Mouse (Mus musculus) 3T3-L1 (cell line): ENCODE data around the gene Gnaz.

ENCODE experiments used
- DNase-seq: peaks from one replicate; pipeline ENCODE4 v3.0.0-alpha.2; 2015; ENCODE audit warnings: low read depth, low spot score

Gnaz gene

DNA sequence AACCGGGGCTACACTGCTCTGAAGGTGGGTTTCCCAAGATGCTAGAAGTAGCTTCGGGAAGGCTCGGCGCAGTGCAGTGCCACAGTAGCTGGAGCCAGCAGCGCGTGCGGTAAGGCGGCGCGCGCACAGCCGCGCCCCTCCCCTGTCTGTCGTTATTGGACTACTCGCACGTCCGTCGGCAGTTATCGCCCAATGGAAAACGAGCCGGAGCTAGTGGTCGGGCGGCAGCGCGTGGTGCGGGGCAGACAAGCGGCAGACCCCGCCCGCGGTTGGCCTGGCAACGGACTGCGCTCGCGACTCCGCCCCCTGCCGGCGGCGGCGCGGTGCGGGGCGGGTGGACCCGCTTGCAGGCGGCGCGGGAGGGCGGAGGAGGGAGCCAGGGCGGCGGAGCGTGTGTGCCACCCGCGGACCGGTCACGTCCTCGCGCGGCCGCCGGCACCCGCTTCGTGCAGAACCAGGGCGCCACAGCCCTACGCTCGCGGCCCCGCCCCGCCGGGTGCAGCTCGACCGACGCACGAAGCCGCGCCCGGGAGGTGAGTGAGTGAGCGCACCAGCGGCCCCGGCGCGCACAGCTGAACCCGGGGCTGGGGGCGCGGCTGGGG, at the start of gene Gnaz:
Gene Gnaz, plus strand, starts transcription at position 328 of the 602 bp plus-strand sequence.
- peak; percentile 65 for DNase-seq

DNA sequence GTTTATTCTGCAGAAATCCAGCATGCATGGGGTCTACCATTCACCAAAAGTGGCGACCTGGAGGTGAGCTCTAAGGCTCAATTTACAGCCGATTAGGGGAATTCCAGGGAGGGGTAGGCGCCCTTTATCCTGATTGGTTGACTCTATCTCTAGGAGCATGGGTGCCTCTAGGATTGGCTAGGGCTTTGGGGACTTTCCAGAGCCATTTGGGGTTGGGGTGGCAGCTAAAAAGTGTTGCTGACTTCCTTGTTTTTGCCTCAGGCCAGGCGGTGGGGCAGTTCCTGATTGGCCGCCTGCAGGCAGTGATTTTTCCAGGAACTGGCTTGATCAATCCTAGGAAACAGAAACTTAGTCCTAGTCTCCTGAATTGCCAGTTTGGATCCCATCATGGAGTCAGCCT, 47.7 kb upstream of the Gnaz start:
- peak; percentile 9 for DNase-seq

DNA sequence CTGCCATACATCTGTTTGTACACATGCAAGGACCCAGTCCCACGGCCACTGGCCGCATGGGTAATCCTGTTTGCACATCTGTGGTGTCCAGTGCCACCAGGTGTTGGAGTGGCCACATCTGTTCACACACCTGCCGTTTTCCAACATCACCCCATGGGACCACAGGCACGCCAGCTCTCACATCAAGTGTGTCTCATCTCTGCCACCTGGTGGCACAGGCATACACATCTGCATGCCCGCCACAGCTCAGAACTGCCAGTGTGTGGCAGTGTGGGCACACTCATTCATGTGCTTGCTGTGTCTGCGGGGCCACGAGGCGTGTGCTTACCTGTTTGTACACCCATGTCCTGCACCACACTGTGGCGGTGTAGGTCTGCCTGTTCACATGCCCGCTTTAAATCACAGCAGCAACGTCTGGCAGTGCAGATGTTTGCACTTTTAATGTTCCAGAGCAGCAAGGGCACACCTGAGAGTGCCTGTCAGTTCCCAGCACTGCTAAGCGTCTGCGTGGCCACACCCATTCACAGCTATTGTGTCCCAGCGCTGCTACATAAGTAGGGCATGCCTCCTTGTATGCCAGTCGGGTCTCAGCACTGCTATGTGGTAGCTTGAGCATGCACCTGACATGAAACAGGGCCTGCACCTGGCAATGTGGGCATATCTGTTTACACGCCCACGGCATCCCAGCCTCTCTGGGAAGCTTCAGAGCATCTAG, 46.0 kb upstream of the Gnaz start:
- DNase-seq: peak; percentile 63

DNA sequence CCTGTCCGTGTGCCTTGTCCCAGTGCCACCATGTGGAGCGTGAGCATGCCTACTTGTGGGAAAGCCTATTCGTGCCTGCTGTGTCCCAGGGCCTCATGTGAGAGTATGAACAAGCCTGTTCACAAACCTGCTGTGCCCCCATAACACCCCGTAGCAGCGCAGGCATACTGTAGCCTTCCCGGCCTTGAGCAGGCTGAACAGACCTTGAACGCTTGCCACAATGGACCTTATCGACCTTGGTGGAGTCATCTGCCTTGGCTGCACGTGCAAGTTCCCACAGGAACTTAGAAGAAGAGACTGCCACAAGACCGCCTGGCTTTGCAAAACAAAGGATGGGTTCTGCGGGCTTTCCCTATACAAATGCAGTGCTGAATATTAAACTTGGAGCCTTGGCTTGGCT, 45.4 kb upstream of the Gnaz start:
- DNase-seq: no peak

DNA sequence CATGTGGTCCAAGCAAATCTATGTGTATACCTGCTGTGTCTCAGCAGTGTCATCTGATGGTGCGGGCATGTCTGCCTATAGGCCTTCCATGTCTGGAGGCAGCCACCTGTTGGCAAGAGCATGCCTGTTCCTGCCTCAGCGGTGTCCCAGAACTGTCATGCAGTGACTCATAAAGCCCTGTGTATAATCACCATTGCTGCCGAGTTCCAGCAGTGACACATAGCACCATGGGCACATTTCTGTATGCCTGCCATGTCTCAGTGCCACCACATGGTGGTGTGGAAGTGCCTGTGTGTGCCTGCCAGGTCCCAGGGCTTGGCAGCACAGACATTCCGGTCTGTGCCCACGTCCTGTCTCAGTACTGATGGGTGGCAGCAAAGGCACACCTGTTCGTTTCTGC, 44.2 kb upstream of the Gnaz start:
- DNase-seq: peak; percentile 35

DNA sequence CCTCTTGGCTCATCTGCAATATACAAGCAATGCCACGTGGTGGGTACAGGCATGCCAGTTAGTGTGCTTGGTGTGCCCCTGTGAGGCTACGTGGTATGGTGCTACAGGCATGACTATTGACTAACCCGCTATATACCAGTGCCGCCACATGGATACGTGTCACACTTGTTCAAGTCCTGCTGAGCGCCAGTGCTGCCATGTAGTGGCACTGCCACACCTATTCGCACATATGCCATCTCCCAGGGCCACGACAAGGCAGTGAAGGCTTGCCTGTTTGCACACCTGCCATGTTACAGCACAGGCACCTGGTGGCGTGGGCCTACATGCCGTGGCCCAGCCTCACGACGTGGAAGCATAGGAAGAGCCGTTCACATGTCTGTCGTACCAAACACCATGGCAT, 42.7 kb upstream of the Gnaz start:
- DNase-seq: no peak

DNA sequence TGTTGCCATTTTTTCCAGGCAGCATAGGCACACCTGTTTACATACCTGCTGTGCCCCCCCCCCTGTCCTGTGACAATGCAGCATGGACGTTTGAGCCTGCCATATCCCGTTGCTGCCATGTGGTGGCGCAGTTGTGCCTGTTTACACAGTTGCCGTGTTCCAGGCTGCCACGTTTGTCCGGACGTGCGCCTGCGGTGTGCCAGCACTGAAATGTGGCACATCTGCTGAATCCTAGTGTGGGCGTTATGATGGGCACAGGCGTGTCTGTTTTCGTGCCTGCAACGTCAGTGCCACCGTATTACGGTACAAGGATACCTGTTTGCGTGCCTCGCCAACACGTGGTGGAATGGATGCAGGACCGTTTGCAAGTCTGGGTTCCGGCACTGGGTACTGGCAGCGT, 41.7 kb upstream of the Gnaz start:
- DNase-seq: no peak

DNA sequence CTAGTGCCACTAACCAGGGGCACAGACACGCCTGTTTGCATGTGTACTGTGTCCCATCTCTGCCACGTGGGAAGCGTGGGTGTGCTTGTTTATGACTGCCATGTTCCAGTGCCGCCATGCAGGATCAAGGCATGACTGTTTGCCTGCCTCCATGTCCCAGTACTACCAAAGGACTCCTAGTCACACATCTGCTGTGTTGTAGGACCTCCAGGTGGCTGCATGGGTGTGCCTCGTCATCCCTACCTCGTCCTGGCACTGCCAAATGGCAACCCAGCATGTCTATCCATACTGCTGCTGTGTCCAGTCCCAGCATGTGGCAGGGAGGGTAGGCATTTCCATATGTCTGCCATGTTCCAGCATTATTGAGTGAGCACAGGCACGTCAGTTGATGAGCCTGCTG, 38.7 kb upstream of the Gnaz start:
- no peak for DNase-seq

DNA sequence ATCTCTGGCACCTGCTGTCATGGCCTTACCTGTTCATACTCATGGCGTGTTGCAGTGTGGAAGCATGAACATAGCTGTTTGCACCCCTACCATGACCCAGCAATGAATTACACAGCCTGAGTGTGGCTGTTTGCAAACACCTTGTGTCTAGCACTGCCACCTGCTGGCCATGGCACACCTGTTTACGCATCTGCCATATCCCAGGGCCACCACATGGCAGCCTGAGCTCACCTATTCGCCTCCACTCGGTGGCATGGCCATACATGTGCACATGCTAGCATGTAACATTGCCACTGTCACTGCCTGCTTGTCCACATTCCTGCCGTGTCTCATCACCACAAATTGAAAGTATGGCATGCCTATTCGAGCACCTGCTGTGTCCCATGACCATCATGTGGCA, 37.4 kb upstream of the Gnaz start:
- DNase-seq: peak; percentile 10

DNA sequence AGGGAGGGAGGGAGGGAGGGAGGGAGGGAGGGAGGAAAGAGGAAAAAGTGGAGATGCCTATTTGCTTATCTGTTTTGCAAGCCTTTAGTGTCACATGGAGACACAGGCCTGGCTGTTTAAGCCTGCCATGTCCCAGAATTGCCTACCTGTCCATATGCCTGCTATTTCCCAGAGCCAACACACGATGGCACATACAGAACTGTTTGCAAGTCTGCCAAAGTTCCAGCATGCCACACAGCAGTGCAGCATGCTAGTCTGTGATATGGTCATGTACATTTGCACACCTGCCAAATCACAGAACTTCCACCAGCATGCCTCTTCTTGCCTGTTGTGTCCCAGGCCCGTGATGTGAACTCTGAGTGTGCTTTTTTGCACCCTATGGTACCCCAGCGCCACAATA, 36.4 kb upstream of the Gnaz start:
- no peak for DNase-seq

DNA sequence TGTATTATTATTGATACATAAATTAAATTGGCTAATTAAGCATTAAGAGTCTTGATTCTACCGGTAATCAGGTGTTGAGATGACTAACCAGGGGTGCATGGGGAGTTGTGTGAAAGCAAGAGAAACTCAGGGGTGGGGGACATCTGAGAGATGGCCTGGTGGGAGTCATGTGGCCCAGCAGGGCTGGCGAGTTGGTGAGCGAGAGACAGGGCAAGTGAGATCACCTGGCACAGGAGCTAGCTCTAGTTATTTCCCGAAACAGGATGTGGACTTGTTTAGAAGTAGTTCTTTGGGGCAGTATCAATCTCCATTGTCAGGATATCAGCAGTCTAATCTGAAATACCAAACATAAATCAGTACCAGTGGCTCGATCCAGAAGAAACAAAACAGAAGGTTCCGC, 35.3 kb upstream of the Gnaz start:
- DNase-seq: no peak

DNA sequence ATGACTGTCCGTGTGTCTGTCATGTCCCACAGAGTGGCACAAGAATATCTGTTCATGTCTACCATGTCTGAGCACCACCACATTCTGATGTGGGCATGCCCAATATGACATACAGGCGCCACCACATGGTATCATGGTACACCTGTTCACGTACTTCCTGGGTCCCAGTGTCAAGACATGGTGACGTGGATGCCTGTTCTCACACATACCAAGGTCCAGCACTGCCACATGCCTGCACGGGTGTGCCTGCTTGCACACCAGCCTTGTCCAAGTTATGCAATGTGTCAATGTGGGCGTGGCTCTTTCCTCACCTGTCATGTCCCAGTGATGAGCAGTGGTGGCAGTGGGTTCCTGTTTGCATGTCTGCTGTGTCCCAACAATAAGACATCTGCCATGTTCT, 34.5 kb upstream of the Gnaz start:
- no peak for DNase-seq

DNA sequence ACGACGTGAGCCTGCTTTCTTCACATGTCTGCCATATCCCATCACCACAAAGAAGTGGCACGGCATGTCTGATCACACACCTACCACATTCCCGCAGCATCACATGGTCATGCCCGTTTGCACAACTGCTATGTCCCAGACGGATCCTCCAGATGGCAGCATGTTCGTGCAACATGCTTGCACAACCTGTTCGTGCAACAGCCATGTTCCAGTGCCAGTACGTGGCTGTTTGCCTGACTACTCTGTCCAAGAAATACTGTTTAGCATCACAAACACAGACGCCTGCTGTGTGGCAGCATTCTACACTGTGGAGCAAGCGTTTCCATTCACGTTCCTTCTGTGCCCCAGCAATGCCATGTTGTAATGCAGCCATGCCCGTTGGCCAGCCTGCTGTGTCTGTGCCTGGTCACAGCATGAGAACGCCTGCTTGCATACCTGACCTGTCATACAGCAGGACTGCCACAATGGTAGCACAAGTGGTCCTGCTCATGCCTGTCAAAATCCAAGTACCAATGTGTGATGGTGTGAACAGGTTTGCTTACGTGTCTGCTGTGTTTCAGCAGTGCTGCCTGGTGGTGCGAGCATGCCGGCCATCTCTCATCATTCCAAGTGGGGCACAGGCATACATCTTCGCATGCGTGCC, 33.3 kb upstream of the Gnaz start:
- no peak for DNase-seq

DNA sequence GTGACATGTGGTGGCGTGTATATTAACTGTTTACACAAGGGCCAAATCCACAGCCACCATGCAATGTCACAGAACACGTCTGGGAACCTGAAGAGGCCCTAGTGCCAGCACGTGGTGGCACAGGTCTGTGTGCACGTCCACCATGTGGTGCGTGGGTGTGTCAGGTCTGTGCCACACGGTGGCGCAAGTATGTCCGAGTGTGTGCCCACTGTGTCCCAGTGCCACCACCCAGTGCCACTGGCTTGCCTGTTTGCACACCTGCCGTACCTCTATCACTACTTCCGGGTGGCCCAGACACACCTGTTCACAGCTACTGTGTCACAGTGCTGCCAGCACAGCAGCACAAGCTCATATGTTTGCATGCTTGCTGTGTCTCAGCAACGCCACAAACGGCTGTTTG, 32.5 kb upstream of the Gnaz start:
- DNase-seq: no peak

DNA sequence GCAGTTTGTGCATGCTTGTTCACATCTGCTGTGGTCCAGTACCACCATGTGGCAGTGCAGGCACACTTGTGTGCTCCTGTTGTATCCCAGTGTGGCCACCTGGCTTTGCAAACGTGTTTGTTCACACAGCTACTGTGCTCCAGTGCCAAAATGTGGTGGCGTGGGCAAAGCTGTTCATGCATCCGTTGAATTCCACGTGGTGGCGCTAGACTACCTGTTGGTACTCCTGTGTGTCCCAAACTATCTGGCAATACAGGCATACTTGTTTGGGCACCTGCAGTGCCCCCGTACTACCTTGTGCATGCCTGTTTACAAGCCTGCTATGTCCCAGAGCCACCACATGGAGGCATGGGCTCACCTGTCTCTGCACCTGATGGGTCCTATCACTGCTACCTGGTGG, 32.0 kb upstream of the Gnaz start:
- peak; percentile 19 for DNase-seq

DNA sequence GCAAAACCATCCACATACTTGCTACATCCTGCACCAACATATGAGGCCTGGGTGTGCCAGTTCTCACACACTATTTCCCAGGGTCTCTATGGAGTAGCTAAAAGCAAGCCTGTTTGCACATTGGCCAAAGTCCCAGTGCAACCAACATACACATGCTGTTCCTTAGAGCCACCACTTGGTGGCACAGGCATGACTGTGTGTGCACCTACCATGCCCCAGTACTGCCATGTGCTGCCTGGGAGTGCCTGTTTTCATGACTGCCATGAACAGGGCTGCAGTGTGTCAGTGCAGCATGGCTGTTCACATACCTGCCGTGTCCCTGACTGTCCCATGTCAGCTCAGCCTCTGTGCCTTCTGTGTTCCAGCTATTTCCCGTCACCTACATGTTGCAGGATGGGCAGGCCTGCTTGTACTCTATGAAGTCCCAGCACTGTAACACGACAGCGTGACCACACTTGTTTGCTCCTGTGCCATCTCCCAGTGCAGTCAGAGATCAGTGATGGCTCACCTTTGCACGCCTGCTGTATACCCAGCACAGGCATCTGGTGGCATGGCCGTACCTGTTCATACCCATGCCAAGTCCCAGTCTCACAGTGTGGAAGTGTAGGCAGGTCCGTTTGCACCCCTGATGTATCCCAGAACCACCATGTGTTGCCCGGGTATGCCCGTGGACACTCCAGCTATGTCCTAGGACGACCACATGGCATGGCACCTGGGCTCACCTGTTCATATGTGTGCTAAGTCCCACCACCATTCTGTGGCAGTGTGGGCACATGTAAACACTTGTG, 29.8 kb upstream of the Gnaz start:
- peak; percentile 65 for DNase-seq

DNA sequence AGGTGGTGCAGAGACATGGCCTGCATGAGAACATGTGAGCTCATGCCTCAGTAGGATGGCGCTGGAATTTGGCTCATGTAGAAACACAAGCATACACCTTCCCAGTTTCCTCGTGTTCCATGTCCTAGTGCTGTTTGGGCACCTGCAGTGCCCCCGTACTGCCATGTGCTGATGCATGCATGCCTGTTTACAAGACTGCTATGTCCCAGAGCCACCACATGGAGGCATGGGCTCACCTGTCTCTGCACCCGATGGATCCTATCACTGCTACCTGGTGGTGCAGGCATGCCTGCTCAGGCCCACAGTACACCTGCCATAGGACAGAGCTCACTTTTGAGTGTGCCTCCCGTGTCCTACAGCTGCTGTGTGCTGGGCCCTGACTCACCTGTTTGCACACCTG, 28.6 kb upstream of the Gnaz start:
- no peak for DNase-seq

DNA sequence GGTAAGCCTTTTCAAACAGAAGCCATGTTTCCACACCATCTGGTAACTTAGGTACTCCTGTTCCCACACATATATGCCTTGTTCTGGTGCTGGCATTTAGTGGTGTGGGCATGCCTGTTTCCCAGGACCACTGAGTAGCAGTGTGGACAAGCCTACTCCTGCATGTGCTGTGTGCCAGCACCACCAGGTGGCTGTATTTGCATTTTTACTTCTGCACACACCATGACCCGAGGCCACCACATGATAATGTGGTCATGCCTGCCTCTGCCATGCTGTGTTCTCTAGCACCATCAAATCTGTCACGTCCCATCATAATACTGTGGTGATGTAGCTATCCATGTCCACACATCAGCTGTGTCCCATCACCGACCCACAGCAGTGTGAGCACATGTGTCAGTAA, 27.7 kb upstream of the Gnaz start:
- peak; percentile 19 for DNase-seq

DNA sequence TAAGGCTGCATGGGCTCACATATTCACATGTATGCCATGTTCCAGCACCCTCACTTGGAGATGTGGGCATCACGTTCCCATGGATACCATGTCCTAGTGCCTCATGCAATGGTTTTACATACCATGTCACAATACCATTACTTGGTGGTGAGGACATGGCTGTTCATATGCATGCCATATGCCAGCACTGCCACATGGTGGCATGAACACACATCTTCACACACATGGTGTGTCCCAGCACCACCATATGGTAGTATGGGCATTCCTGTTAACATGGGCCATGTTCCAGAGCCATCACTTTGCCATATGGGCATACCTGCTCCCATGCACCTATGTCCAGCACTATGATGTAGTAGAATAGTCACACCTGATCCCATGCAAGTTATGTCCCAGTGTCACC, 26.2 kb upstream of the Gnaz start:
- DNase-seq: no peak

DNA sequence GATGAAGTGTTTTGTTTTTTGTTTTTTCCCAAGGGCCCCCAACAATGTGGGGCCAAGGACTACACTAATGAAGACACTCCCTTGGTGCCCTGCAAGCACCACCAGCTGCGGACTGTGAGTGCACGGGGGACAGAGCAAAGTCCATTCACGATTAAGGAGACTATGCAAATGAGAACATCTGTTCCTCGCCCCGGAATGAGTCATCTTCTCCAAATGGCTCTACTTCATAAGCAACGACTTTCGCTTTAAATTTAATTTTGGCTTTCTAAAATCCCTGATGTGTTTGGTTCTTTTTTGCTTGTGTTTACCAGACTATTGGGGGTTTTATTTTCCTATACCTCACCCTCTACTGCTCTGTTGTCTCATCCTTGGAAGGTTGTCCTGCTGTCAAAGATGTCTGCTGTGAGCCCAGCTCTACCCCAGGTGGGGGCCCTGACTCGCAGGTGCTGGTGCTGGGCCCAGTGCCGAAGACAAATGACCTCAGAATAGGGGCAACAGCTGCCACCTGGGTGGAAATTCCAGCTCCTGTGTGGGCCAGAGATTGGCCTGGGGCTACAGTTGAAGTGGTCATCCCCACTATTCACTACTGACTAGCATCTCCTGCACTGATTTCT, 14.0 kb upstream of the Gnaz start:
- DNase-seq: no peak

DNA sequence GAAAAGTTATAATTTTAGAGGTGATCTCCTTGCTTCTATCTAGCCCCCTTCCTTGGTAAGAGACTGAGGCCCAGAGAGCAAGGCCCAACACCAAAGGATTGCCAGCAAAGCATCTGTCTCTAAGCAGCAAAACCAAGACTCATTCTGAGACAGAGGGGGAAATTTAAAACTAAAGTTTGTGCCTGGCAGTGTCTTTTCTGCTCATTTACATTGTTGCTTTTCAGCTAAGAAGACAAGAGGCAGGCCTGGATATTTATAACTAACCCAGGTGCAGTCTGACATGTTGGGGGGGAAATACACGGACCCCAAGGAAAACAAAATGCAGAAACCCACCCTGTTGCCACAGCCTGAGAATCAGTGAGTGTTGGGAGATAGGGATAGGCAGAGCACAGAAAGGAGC, 2.6 kb upstream of the Gnaz start:
- no peak for DNase-seq

DNA sequence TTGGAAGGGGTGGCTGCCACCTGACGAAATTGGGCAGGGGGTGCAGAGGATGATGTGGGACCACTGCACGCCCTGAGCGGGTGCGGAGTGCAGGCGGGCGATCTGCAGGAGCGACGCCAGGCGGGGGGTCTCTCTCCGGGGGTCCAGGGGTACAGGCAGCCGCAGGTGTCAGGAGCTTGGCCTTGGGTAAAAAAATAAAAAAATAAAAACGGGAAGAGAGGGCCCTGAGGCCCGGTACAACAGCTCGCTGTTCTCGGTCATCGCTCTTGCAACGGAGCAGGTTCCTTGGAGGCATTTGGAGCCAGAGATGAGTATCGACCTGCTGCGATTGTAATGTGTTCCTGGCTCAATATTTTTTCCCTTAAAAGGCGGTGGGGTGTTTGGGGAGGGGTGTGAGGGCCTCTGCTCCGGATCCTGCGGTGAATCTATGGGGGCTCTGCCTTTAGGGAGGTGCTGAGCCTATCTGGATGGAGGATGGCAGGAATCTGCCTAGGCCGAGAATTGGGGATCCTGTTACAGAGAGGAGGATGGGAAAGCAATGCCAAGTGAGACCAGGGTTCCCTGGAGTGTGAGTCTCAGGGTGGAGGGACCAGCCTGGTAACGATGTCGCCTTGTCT, 782 bp downstream of the Gnaz start:
- DNase-seq: no peak
